Mouse (Mus musculus): ENCODE measurements around the gene Hnrnpu.

DNA sequence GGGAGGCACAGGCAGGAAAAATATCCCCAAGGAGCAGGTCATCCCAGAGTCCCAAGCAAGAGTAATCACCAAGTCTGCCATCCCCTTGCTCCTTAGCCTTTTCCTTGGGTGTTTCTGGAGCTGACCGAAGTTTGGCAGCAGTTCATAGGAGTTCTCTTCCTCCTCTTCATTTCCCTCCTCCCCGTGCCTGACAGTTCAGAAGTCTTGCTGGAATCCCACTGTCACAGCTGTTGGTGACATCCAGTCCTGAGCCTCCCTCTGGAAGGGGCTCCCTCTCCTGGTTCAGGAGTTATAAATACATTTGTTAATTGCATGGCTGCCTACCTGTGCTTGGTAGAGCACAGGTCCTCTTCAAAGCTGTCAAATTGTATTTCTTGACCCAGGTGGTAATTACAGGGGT lies 28.1 kb downstream of the Hnrnpu start:
- TF ChIP-seq TAL1 (IDR thresholded peaks at IDR 0.05; ENCODE audit: low read length): no peak
- no peak for TF ChIP-seq GATA1 (IDR thresholded peaks at IDR 0.05; ENCODE audit: low read length)
